Mouse (Mus musculus): ENCODE measurements at regions not wholly inside any gene's neighbourhood (a gene's known extent, or its start where the extent isn't known, plus 50 kb on each side); places are given as distances from the start of the nearest gene placed in this dataset.

DNA sequence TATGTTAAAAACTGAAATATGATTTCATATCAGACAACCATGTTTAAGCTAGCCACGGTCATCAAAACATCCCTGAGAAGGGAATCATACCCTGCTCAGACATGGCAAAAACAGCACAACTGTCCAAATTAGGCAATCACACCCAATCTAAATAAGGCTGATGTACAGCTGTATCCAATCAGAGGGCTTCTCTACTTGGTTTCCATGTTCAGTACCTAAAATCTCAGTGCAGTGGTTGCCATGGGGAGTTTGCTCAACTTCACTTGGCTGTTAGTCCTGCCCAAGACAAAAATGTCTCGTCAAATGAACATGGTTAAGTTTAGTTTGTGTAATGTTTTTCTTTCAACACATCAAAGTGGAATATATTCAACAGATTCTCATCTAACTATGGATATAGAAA lies 987.0 kb downstream of the Cdh9 start:
- no peak for DNase-seq

DNA sequence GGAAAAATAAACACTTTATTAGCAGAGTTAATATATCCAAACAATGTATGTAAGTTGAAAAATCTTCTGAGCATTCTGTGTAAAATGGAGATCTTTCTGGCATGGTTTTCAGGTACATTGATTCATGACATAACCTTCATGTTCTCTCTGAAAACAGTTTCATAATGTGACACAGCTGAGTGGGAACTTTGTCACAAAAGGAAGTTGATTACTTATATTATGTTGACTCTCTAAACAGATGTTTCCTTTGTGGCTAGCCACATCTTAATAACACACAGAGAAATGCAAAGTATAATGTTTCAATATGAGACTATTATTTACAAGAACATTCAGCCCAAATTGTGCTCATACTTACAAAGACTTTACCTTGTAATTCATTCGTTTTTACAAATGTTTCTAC lies 1002.1 kb downstream of the Cdh9 start:
- DNase-seq = no peak

DNA sequence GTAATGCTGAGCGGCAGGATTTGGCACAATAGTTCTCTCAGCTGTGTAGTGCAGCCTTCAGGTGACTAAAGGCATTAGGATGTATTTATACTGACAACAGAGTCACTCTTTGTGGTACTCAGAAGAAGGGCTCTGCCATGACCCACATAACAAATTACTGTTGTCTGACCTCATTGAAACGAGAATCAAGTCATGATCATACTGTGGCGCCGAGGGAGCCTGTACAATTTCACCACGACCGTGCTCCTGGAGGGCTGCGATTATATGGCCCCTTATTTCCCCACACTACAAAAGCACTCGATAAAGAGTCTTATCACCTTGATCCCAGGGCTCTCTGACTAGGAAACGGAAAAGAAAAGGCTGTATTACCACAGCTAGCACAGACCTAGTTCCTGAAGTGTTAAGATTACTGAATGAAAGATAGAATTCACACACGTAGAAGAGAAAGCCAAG lies 1041.7 kb downstream of the Cdh9 start:
- no peak for DNase-seq

DNA sequence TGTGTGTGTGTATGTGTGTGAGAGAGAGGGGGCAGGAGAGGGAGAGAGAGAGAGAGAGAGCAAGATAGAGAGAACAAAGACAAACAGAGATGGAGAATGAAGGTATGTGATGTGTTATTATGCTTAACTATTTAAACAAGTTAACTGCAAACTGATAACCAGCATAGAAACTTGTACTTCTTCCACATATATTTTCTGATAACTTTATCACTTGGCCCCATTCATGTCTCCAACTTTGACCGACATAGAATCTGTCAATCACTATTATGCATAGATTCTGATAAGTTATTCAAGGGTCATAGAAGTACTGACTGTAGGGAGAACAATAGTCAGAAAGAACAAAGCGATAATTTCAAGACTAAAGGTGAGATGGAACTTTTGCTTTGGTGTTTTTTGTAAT lies 1039.0 kb upstream of the Cdh10 start:
- no peak for DNase-seq

- no peak for DNase-seq
Measured at GRCm38 (mm10) chr15:17783368-17783767, 1035.4 kb upstream of the Cdh10 start.

GRCm38 (mm10) chr15:17797516-17797915 lies 1021.2 kb upstream of the Cdh10 start:
- no peak for DNase-seq

DNA sequence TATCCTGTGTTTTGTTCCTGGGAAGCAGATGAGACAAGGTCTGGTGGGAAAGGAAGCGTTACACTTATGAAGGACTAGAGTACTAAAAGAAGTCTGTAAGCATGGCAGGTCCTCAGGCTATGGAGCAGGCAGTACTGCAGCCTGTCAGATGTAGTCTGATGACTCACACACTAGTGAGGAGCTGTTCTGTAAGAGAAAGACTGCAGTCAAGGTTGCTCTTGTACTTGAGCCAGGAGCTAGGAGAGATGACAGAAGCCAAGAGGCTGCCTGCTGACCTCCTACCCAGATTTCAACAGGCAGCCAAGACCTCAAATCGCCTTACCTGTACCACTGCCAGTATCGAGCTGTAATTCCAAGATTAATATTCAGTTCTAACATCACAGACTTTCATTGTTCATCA lies 1017.3 kb upstream of the Cdh10 start:
- peak; percentile 5 for DNase-seq

DNA sequence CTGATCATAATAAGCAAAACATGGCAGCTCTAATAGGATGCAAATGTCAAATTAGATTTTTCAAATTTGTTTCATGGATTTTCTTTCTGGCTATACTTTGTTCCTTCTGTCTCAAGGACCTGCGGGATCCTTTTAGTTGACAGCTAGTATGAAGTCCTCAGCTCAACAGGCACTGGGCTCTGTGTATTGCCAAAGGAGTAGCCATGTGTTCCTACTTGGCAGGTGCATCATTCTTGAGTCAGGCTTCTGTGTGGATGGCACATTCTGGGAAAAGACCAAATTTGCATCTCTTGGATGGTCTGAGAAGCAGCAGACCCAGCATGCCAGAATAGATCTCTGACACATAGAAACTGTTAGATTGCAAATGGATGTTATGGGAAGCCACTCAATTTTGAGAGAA lies 1015.6 kb upstream of the Cdh10 start:
- DNase-seq = no peak

DNA sequence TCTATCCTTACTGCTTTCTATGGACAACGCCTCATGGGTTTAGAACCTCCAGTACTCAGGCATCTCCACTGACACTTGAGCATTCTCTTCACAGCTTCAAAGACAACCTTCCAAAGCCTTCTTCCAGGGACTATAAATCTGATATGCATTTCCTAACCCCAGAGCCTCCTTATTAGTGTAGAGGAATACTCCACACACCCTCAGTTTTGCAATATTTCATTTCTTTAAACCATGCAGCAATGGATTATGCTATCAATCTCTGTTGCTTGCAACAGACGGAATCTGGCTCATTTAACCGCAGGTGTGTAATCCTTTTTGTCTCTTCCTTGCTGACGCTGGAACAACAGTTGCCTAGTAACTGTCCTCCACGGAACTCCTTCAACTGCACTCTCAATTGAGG lies 988.4 kb upstream of the Cdh10 start:
- no peak for DNase-seq

DNA sequence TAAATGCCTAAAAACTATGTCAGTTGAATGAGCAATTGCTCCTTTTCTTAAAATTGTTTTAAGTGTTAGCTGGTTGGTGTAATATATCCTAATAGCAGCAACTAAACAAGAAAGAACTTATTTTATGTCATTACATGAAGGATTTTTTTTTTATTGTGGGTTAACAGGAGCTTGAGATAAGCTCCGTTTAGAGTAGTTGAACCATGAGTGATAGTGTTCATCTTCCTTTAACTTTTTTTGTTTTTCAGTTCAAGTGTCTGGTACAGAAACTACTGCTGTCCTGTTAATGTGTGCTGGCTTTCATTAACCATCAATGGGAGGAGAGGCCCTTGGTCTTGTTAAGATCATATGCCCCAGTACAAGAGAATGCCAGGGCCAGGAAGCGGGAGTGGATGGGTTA lies 986.8 kb upstream of the Cdh10 start:
- DNase-seq = peak; percentile 20

GRCm38 (mm10) chr15:17880168-17880567 lies 938.6 kb upstream of the Cdh10 start:
- DNase-seq = no peak

DNA sequence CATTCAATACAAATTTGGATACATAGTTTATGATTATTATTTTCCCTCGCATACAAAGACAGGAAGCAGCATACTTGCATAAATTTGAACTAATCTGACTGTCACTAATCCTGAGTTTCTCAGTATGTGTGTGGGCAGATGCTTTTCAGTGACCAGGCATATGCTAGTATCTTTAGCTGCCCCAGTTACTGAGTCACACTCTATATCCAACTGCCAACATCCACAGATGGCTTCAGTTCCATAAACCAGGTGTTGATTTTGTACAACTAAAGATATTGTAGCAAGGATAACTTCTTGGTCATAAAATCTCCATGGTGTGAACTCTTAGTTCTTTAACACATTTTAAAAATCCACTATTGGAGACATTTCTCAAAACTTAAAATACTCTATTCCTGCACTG lies 929.4 kb upstream of the Cdh10 start:
- no peak for DNase-seq

DNA sequence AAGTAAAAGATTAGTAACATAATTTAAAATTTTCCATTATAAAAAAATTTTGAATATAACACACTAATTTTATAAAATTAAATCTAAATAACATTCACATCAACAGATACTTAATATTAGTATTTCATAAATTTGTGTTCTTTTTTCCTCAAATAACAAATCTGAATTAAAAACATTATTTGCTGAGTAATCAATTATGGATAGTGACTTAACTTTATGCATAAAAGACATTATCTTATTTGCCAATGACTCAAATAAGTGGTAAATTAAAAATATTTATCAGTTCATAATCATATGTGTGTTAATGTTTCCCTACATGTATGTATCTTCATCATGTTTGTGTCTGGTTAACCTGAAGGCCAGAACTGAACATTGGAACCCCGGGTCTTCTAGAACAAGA lies 918.7 kb upstream of the Cdh10 start:
- no peak for DNase-seq

GRCm38 (mm10) chr15:17912241-17912640 lies 906.5 kb upstream of the Cdh10 start:
- no peak for DNase-seq

DNA sequence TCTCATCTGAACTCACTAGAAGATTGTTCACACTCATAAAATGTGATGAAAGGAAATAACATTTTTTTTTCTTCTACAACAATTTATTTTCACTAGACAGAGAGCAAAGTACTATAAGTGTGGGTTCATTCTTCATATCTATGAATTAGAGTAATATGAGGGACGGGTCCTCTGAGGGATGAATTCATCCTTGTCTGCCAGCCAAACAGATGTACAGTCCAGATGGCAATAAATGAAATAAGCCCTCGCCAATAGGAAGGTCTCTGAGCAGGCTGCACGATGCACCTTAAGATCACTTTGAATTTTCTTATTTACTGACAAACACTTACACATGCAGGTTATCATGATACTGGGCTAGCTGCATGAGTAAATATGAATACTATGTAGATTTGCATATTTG lies 886.2 kb upstream of the Cdh10 start:
- DNase-seq = no peak

- no peak for DNase-seq
Measured at GRCm38 (mm10) chr15:17933875-17934274, 884.9 kb upstream of the Cdh10 start.

- DNase-seq = no peak
Measured at GRCm38 (mm10) chr15:17935473-17935872, 883.3 kb upstream of the Cdh10 start.

GRCm38 (mm10) chr15:17962778-17963177 lies 856.0 kb upstream of the Cdh10 start:
- DNase-seq = no peak

GRCm38 (mm10) chr15:17963240-17964209 lies 855.2 kb upstream of the Cdh10 start:
- DNase-seq = no peak

GRCm38 (mm10) chr15:17987763-17988162 lies 831.0 kb upstream of the Cdh10 start:
- DNase-seq = no peak

DNA sequence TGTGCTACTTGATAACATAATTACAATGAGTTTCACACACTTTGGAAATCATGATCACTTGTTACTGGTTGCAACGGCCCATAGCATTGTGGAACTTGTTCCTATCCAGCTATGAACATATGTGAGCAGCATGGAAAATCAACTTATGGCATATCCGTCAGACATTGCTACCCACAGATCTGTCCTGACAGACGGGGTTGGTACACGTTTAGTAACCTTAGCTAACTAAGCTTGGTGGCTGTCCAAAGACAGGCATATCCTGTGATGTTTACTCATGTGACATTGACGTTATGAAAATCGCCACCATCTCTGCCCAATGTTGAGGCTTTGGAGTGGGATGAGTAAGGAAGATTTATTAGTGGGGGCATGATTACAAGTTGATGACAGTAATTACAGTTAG lies 786.1 kb upstream of the Cdh10 start:
- DNase-seq = no peak

- DNase-seq = no peak
Measured at GRCm38 (mm10) chr15:18052219-18053030, 766.3 kb upstream of the Cdh10 start.

- no peak for DNase-seq
Measured at GRCm38 (mm10) chr15:18065515-18065914, 753.2 kb upstream of the Cdh10 start.

- no peak for DNase-seq
Measured at GRCm38 (mm10) chr15:18079644-18080043, 739.1 kb upstream of the Cdh10 start.

Data from kidney, adult 9 months (tissue).